Mouse (Mus musculus) cerebellum, adult 2 months (tissue): ENCODE measurements around the gene Tmem260.

ENCODE experiments used
- CTCF ChIP-seq: fragments of 200-500 bp; IDR thresholded peaks from 2 replicates; pipeline ENCODE4 v1.5.1; 2011; ENCODE audit warnings: low read depth, mild to moderate bottlenecking, control low read depth, low read length, moderate library complexity, borderline replicate concordance; ENCODE audit not compliant: insufficient read depth
- POLR2A ChIP-seq: fragments of 200-500 bp; IDR thresholded peaks from 2 replicates; pipeline ENCODE4 v1.6.1; 2011; ENCODE audit warnings: low read length, control low read depth, borderline replicate concordance; ENCODE audit not compliant: insufficient read depth

- TF ChIP-seq POLR2A (no peak), CTCF (no peak)
Measured at GRCm38 (mm10) chr14:48472179-48472578, 26.3 kb downstream of the Tmem260 start.
